Mouse (Mus musculus): ENCODE results near the gene Ccdc69. TPM values are rescaled to one million over a fixed set of nuclear protein-coding genes. Genes with fewer than 3 reads are reported as not detected.
"Not testable (repeated sequence)": the region's sequence is repeated elsewhere in the genome, so short reads cannot be mapped to it uniquely, and the experiment has no call there.

Gene Ccdc69
- total RNA-seq (2022), result 1 to 10 TPM; 1.8 to 4.2 (median 3.3) TPM

GRCm38 (mm10) chr11:55077331-55078231, at the start of gene Ccdc69:
Ccdc69 (minus strand) TSS chr11:55078131.
- DNase-seq (ENCODE audit: low spot score in 2 of 2), result peak; percentile 67 to 73

GRCm38 (mm10) chr11:55126663-55127062, 48.7 kb upstream of the Ccdc69 start:
- no peak for DNase-seq (ENCODE audit: low spot score in 2 of 2)

GRCm38 (mm10) chr11:55121430-55121829, 43.5 kb upstream of the Ccdc69 start:
- DNase-seq (ENCODE audit: low spot score in 2 of 2), result no peak

- no peak for DNase-seq (ENCODE audit: low spot score in 2 of 2)
Measured at GRCm38 (mm10) chr11:55120821-55121271, 42.9 kb upstream of the Ccdc69 start.

- no peak for DNase-seq (ENCODE audit: low spot score in 2 of 2)
Measured at GRCm38 (mm10) chr11:55120279-55120678, 42.3 kb upstream of the Ccdc69 start.

GRCm38 (mm10) chr11:55117031-55117430, 39.1 kb upstream of the Ccdc69 start:
- DNase-seq (ENCODE audit: low spot score in 2 of 2), result no peak

GRCm38 (mm10) chr11:55116004-55116403, 38.1 kb upstream of the Ccdc69 start:
- no peak for DNase-seq (ENCODE audit: low spot score in 2 of 2)

GRCm38 (mm10) chr11:55114291-55114690, 36.4 kb upstream of the Ccdc69 start:
- no peak for DNase-seq (ENCODE audit: low spot score in 2 of 2)

GRCm38 (mm10) chr11:55113861-55114250, 35.9 kb upstream of the Ccdc69 start:
- DNase-seq (ENCODE audit: low spot score in 2 of 2), result not testable (repeated sequence)

GRCm38 (mm10) chr11:55113209-55113860, 35.4 kb upstream of the Ccdc69 start:
- DNase-seq (ENCODE audit: low spot score in 2 of 2), result no peak

- DNase-seq (ENCODE audit: low spot score in 2 of 2), result no peak
Measured at GRCm38 (mm10) chr11:55110566-55111169, 32.7 kb upstream of the Ccdc69 start.

GRCm38 (mm10) chr11:55109521-55110300, 31.8 kb upstream of the Ccdc69 start:
- no peak for DNase-seq (ENCODE audit: low spot score in 2 of 2)

GRCm38 (mm10) chr11:55106636-55107035, 28.7 kb upstream of the Ccdc69 start:
- DNase-seq (ENCODE audit: low spot score in 2 of 2), result no peak

- DNase-seq (ENCODE audit: low spot score in 2 of 2), result no peak
Measured at GRCm38 (mm10) chr11:55105389-55105788, 27.5 kb upstream of the Ccdc69 start.

- no peak for DNase-seq (ENCODE audit: low spot score in 2 of 2)
Measured at GRCm38 (mm10) chr11:55103229-55103628, 25.3 kb upstream of the Ccdc69 start.

GRCm38 (mm10) chr11:55102015-55102414, 24.1 kb upstream of the Ccdc69 start:
- DNase-seq (ENCODE audit: low spot score in 2 of 2), result no peak

- DNase-seq (ENCODE audit: low spot score in 2 of 2), result no peak
Measured at GRCm38 (mm10) chr11:55099868-55100267, 21.9 kb upstream of the Ccdc69 start.

- DNase-seq (ENCODE audit: low spot score in 2 of 2), result no peak
Measured at GRCm38 (mm10) chr11:55099019-55099771, 21.3 kb upstream of the Ccdc69 start.

GRCm38 (mm10) chr11:55098189-55098915, 20.4 kb upstream of the Ccdc69 start:
- no peak for DNase-seq (ENCODE audit: low spot score in 2 of 2)

Data from gastrocnemius, adult 8-10 months (tissue).